Mouse (Mus musculus) liver, embryonic 14.5 days (tissue): ENCODE measurements around the gene Tmem44. TPM values are rescaled to one million over a fixed set of nuclear protein-coding genes. Genes with fewer than 3 reads are reported as not detected.

Experiments
- ATAC-seq: fragments of 200-750 bp; cut with Nextera tagmentation; 2 replicates; pipeline ENCODE4 v1.8.0; 2017; ENCODE audit warnings: moderate number of reproducible peaks, mild to moderate bottlenecking, moderate library complexity; ENCODE audit not compliant: insufficient read depth
- DNase-seq, 3 experiments: peaks; one replicate each; pipeline ENCODE4 v3.0.0-alpha.2; 2012 to 2013; ENCODE audit warnings: low read depth in 3 of 3, low spot score in 3 of 3
- H3K27ac ChIP-seq: fragments of 300-500 bp; sonication (generic); 2 replicates; pipeline ENCODE4 v1.5.1; 2014; ENCODE audit warnings: moderate library complexity, mild to moderate bottlenecking, control low read depth, inconsistent platforms
- H3K27me3 ChIP-seq: fragments of 300-500 bp; sonication (generic); 2 replicates; pipeline ENCODE4 v1.6.1; 2014; ENCODE audit warnings: mild to moderate bottlenecking, low read length, moderate library complexity; ENCODE audit not compliant: control insufficient read depth, insufficient read depth
- H3K36me3 ChIP-seq: fragments of 300-500 bp; sonication (generic); replicated peaks from 2 replicates; pipeline ENCODE4 v1.6.1; 2014; ENCODE audit warnings: low read depth; ENCODE audit not compliant: control insufficient read depth, insufficient read depth
- H3K4me1 ChIP-seq, 2 experiments: fragments of 200-500 bp in 1 of 2; fragments of 300-500 bp in 1 of 2; sonication (generic) in 1 of 2; replicated peaks; 2 replicates each; pipeline ENCODE4 v1.6.1; 2012 to 2014; ENCODE audit warnings: antibody characterized with exemption in 1 of 2, inconsistent platforms in 1 of 2, low read length in 1 of 2; ENCODE audit not compliant: control insufficient read depth in 2 of 2, insufficient read depth in 2 of 2
- H3K4me2 ChIP-seq: fragments of 300-500 bp; sonication (generic); 2 replicates; pipeline ENCODE4 v1.6.1; 2014; ENCODE audit warnings: low read depth, mild to moderate bottlenecking, control low read depth, moderate library complexity
- H3K4me3 ChIP-seq, 2 experiments: fragments of 200-500 bp in 1 of 2; fragments of 300-500 bp in 1 of 2; sonication (generic) in 1 of 2; 2 replicates each; pipeline ENCODE4 v1.5.1; 2012 to 2014; ENCODE audit warnings: low read depth in 2 of 2, low read length in 2 of 2, mild to moderate bottlenecking in 2 of 2, control low read depth in 1 of 2, inconsistent platforms in 1 of 2, moderate library complexity in 1 of 2; ENCODE audit not compliant: insufficient read depth in 1 of 2
- H3K9ac ChIP-seq: fragments of 300-500 bp; sonication (generic); replicated peaks from 2 replicates; pipeline ENCODE4 v1.6.1; 2014; ENCODE audit warnings: mild to moderate bottlenecking, control low read depth, moderate library complexity
- H3K9me3 ChIP-seq: fragments of 300-500 bp; sonication (generic); 2 replicates; pipeline ENCODE4 v1.6.1; 2016; ENCODE audit warnings: low read length, mixed read lengths; ENCODE audit not compliant: control insufficient read depth
- CTCF ChIP-seq: IDR thresholded peaks from 2 replicates; pipeline ENCODE4 v1.5.1; 2016; ENCODE audit warnings: antibody characterized with exemption, low read depth, control low read depth
- EP300 ChIP-seq: IDR thresholded peaks from 2 replicates; pipeline ENCODE4 v1.6.1; 2016; ENCODE audit warnings: antibody characterized with exemption, low read depth
- WGBS: fragments of 180-500 bp; shearing (Covaris S2); extraction: QIAGEN DNeasy Blood & Tissue Kit; methylation state at CpG from one replicate; pipeline ENCODE4 v1.1.7; 2014; ENCODE audit not compliant: insufficient replicate concordance; 5-methylcytosine and 5-hydroxymethylcytosine counted together
- polyA plus RNA-seq, 2 experiments: library from polyadenylated mRNA; depleted of rRNA in 1 of 2; stranded (reverse) in 1 of 2; unstranded in 1 of 2; fragments of >200 nt; fragmentation: Nextera tagmentation in 1 of 2; extraction: Ambion mirVana in 1 of 2; gene quantifications; 2 replicates each; pipeline versions ENCODE4 v1.2.1 to v1.2.3; 2012 to 2014

Tmem44 gene
- polyA plus RNA-seq, 2 experiments: 0.46 to 0.85 TPM

DNA sequence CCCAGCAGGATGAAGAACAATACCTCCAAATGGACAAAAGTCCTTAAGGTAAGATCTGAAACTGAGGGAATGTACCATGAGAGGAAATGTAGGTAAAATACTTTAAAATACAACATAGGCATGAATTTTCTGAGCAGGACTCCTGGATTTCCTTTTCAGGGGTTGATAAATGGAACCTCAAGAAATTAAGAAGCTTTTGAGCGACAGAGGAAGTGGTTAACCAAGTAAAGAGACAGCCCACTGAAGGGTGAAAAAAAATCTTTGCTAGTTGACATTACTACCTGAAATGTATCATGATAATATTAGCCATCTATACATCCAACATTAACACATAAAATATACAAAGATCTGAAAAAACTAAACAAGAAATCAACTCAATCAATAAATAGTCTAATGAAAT lies 15.6 kb downstream of the Tmem44 start:
- Histone ChIP-seq H3K4me1 (no peaks in the 10 kb centered on the region), H3K9me3 (no peaks in the 10 kb centered on the region), H3K4me3 (no peak overlapping the region), H3K27me3 (no peaks in the 10 kb centered on the region; the same call in 1 of the 2 replicates), H3K27ac (no peak overlapping the region), H3K36me3 (no peaks in the 10 kb centered on the region), H3K9ac (no peak overlapping the region), H3K4me2 (no peak overlapping the region)
- no peak for TF ChIP-seq EP300
- TF ChIP-seq CTCF: no peak
- ATAC-seq (no peak), DNase-seq (no peak)
- WGBS: 10% methylated on average over 1 of the region's 1 CpGs

DNA sequence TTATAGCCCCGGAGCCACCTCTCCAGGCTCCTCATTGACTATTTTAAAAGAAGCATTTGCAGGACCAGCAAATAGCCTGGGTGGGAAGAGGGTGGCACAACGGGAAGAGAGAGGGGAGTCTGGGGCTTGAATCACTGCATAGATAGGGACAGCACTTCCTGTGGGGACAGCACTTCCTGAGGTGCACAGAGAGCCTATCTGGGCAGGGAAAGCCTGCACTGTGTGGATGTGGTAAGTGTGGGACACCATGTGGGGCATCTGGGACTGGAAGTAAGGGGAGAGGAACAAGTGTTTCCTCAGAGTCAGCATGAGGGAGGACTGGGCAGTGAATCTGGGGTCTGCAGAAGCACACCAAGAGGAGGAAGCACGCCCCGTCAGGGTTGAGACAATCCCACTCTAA lies 17.1 kb downstream of the Tmem44 start:
- Histone ChIP-seq H3K27me3 (no peaks in the 10 kb centered on the region), H3K9ac (no peak overlapping the region), H3K27ac (no peak overlapping the region), H3K36me3 (no peaks in the 10 kb centered on the region), H3K9me3 (no peaks in the 10 kb centered on the region), H3K4me2 (no peak overlapping the region), H3K4me3 (no peak overlapping the region), H3K4me1 (no peaks in the 10 kb centered on the region)
- DNase-seq: no peak
- TF ChIP-seq EP300: no peak
- no peak for TF ChIP-seq CTCF
- ATAC-seq: no peak
- 10% methylated on average over 4 of the region's 4 CpGs for WGBS

DNA sequence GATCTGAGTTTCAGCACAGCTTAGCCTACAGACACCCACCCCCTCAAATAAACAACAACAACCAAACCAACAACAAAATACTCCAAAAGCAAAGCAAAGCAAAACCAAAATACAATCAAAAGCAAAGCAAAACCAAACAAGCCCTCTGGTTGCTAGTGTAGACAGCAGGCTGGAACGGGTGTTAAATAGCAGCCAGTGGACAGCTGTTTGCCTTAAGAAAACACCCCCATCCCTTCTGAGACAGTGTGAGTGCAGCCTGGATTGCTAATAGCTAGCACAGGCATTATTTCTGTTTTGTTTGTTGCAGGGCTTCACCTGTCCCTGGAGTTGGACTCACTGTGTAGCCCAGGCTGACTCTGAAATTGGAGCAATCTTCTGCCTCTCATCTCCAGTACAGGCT lies 17.7 kb downstream of the Tmem44 start:
- no peaks in the 10 kb centered on the region for H3K27me3 ChIP-seq
- no peak overlapping the region for H3K4me2 ChIP-seq
- no peaks in the 10 kb centered on the region for H3K36me3 ChIP-seq
- no peak overlapping the region for H3K9ac ChIP-seq
- no peaks in the 10 kb centered on the region for H3K9me3 ChIP-seq
- TF ChIP-seq EP300: no peak
- TF ChIP-seq CTCF: no peak
- no peak overlapping the region for H3K27ac ChIP-seq
- H3K4me3 ChIP-seq: no peak overlapping the region
- H3K4me1 ChIP-seq: no peaks in the 10 kb centered on the region
- DNase-seq (no peak), ATAC-seq (no peak)
- WGBS: 41% methylated on average over 1 of the region's 1 CpGs

DNA sequence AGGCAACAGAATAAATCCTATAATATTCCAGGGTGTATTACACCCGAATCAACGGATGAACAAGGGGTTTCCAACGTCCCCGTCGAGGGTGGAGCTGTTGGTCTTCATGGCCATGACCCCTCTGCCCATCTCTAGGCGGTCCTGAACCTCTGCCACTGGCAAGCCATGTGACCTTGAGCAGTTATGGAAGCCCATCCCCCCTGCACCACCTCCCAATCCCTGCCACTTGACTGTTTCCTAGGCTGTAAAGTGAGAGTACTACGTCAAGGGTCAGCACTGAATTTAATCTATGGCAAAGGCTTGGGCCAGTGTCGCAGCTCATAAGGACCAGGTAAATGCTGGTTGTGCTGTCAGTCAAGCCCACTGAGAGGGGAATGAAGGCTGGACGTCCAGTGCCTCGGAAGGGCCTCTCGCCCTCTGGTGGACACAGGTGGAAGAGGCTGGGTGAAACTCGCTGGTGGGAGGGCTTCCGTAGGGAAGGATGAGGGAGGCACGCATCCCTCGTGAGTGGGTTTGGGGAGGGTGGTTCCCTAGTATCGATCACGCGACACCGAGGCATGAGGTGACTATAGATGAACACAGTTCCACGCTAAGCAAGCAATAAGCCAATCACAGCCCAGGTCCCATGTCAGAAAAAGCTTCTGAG lies 18.8 kb downstream of the Tmem44 start:
- DNase-seq: no peak
- H3K9me3 ChIP-seq: no peaks in the 10 kb centered on the region
- no peak for ATAC-seq
- H3K4me1 ChIP-seq: no peaks in the 10 kb centered on the region
- TF ChIP-seq EP300 (no peak), CTCF (peak; percentile 91)
- no peak overlapping the region for H3K4me2 ChIP-seq
- no peak overlapping the region for H3K27ac ChIP-seq
- H3K4me3 ChIP-seq: no peak overlapping the region
- WGBS: 14% methylated on average over 20 of the region's 20 CpGs
- no peaks in the 10 kb centered on the region for H3K27me3 ChIP-seq
- no peaks in the 10 kb centered on the region for H3K36me3 ChIP-seq
- H3K9ac ChIP-seq: no peak overlapping the region

DNA sequence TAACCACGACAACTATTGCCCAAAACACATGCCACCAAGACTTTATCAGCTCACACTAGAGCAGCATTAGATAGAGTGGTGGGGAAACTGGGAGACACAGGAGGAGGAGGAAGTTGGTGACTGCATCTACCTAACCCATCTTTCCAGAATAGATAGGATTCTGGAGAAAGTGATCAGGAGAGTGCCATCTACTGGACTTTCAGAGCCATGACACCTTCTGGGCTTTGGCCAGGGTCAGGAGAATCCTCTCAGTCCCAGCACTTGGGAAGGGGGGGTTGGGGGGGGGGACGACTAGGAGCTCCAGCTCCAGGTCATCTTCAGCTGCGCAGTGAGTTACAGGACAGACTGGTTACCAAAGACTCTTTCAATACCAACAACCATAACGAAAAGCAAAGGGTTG lies 19.8 kb downstream of the Tmem44 start:
- ATAC-seq (no peak), DNase-seq (no peak)
- TF ChIP-seq EP300 (no peak), CTCF (peak; percentile 69)

More for the DNA sequence above, 19.8 kb downstream of the Tmem44 start:
- Histone ChIP-seq H3K4me3 (no peak overlapping the region), H3K9me3 (no peaks in the 10 kb centered on the region), H3K27ac (no peak overlapping the region), H3K36me3 (no peaks in the 10 kb centered on the region), H3K4me2 (no peak overlapping the region), H3K27me3 (no peaks in the 10 kb centered on the region), H3K9ac (no peak overlapping the region), H3K4me1 (no peaks in the 10 kb centered on the region)
- 38% methylated on average over 4 of the region's 4 CpGs for WGBS
